Mouse (Mus musculus): ENCODE results near the gene Grcc10.

DNA sequence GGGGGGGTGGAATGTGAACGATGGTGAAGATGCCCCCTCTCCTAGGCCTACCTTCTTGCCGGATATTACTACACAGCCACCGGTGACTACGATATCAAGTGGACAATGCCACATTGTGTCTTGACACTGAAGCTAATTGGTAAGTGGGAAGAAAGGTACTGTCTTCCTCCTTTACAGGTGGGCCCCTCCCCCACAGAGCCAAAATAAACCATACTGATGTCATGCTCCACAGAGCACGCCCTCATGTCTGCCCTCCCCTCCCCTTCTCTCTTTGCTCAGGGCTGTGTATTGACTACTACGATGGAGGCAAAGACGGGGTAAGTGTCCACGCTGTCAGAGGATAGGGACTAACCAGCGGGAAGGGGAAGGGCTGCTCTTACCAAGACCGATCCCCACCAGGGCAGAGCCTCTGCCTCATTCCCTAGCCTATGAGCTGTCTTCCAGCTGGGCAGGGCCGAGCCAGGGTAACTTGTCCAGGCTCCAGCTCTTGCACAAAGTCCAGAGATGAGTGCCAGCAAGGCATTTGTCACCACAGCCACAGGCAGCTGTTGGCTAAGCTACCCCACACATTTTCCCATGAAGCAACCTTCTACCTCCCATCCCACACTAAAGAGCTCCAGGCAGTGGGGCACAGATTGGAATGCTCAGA lies 41.1 kb downstream of the Grcc10 start:
- no peak for TF ChIP-seq POLR2A (IDR thresholded peaks at IDR 0.05; ENCODE audit: borderline replicate concordance, low read depth, low read length)
- TF ChIP-seq CTCF (IDR thresholded peaks at IDR 0.05; ENCODE audit: low read depth, low read length), result no peak
